Mouse (Mus musculus): Measurements from ENCODE around the gene Mrpl44.

DNA sequence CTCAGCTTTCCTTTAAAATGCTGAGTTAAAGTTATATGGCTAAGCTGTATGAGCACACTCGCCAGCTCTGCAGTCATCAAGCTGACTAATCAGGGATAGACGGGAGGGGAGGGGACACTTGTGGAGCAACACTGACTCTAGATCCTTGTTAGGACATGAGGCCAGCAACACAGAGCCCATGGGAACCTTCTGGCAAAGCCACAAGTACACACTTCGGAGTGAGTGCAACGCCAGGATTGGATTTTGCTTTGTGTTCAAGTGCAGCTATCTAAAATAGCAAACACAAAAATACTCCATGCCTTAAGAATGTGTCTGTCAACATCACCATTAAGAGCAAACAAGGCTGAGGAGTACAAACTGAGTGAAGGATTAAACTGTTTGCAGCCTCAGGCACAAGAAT, 29.8 kb upstream of the Mrpl44 start:
- TF ChIP-seq POLR2A (IDR thresholded peaks at IDR 0.05; ENCODE audit: extremely low read depth, insufficient read depth, low read length) (no peak), CTCF (IDR thresholded peaks at IDR 0.05; ENCODE audit: extremely low read depth, insufficient read depth, low read length) (no peak)

Data from cortical plate, adult 2 months (tissue).